Mouse (Mus musculus) embryonic facial prominence, embryonic 11.5 days (tissue): ENCODE measurements around the gene Spock2. TPM values are rescaled to one million over a fixed set of nuclear protein-coding genes. Genes with fewer than 3 reads are reported as not detected.

Experiments used
- ATAC-seq: fragments of 200-750 bp; cut with Nextera tagmentation; replicated peaks from 2 replicates; pipeline ENCODE4 v1.8.0; 2017; ENCODE audit warnings: low read depth; ENCODE audit not compliant: insufficient number of reproducible peaks, low FRiP score, low TSS enrichment
- DNase-seq: peaks from one replicate; pipeline ENCODE4 v3.0.0-alpha.2; 2015; ENCODE audit warnings: low spot score
- H3K27ac ChIP-seq: fragments of 300-500 bp; sonication (generic); replicated peaks from 2 replicates; pipeline ENCODE4 v1.5.1; 2014; ENCODE audit warnings: mild to moderate bottlenecking, low read depth, low read length, control low read depth
- H3K27me3 ChIP-seq: fragments of 300-500 bp; sonication (generic); 2 replicates; pipeline ENCODE4 v1.6.1; 2014; ENCODE audit warnings: mild to moderate bottlenecking, low read length, moderate library complexity, mixed read lengths; ENCODE audit not compliant: control insufficient read depth, insufficient read depth
- H3K36me3 ChIP-seq: fragments of 300-500 bp; sonication (generic); replicated peaks from 2 replicates; pipeline ENCODE4 v1.6.1; 2014; ENCODE audit warnings: low read depth, mild to moderate bottlenecking, low read length, moderate library complexity, mixed read lengths; ENCODE audit not compliant: control insufficient read depth, insufficient read depth
- H3K4me1 ChIP-seq: fragments of 300-500 bp; sonication (generic); 2 replicates; pipeline ENCODE4 v1.6.1; 2014; ENCODE audit warnings: low read length, mixed read lengths; ENCODE audit not compliant: control insufficient read depth, insufficient read depth
- H3K4me2 ChIP-seq: fragments of 300-500 bp; sonication (generic); 2 replicates; pipeline ENCODE4 v1.6.1; 2014; ENCODE audit warnings: low read depth, mild to moderate bottlenecking, control low read depth, low read length, moderate library complexity
- H3K4me3 ChIP-seq: fragments of 300-500 bp; sonication (generic); 2 replicates; pipeline ENCODE4 v1.5.1; 2014; ENCODE audit warnings: low read depth, low read length, control low read depth
- H3K9ac ChIP-seq: fragments of 300-500 bp; sonication (generic); replicated peaks from 2 replicates; pipeline ENCODE4 v1.6.1; 2014; ENCODE audit warnings: mild to moderate bottlenecking, control low read depth, low read length
- H3K9me3 ChIP-seq: fragments of 300-500 bp; sonication (generic); replicated peaks from 2 replicates; pipeline ENCODE4 v1.6.1; 2016; ENCODE audit warnings: mild to moderate bottlenecking, low read length, inconsistent platforms, mixed read lengths; ENCODE audit not compliant: control insufficient read depth
- WGBS: fragments of 180-500 bp; shearing (Covaris S2); extraction: QIAGEN DNeasy Blood & Tissue Kit; methylation state at CpG from one replicate; pipeline ENCODE4 v1.1.7; 2014; 5-methylcytosine and 5-hydroxymethylcytosine counted together
- polyA plus RNA-seq: library from polyadenylated mRNA; unstranded; fragments of >200 nt; fragmentation: Nextera tagmentation; extraction: Ambion mirVana; gene quantifications from 2 replicates; pipeline ENCODE4 v1.2.1, GENCODE M21; 2014

Gene Spock2
- polyA plus RNA-seq, 1 experiment from 2014 or later: 4.8 TPM

DNA sequence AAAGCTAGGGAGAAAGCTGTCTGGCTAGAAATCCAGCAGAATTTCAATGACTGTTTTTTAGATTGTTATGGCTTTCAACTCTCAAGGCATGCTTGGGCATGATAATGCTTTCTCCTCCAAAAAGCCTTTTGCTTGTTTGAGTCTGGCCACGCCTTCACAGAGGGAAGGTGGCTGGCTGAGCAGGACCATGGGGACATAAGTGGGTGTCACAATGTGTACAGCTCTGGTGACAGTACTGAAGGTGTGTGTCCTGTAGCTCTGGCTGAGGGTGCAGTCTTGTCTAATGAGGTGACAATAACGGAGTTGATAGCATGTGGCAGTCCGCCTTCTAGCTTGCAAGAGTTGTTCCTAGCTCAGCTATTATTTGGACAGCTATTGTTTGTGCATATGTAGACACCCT lies 25.8 kb upstream of the Spock2 start:
- ATAC-seq (no peak), DNase-seq (no peak)
- peaks cover 3% of the 10 kb centered on the region for H3K4me1 ChIP-seq
- no peak overlapping the region for H3K4me3 ChIP-seq
- no peaks in the 10 kb centered on the region for H3K36me3 ChIP-seq
- H3K4me2 ChIP-seq: no peak overlapping the region
- 80% methylated on average over 3 of the region's 3 CpGs for WGBS
- no peaks in the 10 kb centered on the region for H3K9me3 ChIP-seq
- H3K27me3 ChIP-seq: no peaks in the 10 kb centered on the region
- H3K9ac ChIP-seq: no peak overlapping the region
- H3K27ac ChIP-seq: no peak overlapping the region

DNA sequence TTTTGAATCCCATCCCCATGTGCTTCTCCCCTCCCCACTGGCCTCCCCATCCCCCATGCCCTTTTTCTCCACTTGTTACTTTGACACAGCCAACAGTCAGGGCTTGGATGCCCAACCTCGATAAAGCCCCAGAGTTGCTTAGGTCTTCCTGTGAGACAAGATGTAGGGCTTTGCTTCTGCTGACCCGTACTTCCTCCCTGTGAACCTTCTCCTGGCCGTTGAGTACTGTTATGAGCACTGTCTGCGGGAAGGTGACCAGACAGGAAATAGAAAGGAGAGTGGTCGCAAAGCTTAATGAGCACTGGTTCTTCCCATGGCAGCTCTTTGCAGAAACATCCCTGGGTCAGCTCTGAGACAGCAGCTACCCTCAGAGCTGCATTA lies 25.4 kb upstream of the Spock2 start:
- DNase-seq: no peak
- no peak overlapping the region for H3K27ac ChIP-seq
- 44% methylated on average over 5 of the region's 5 CpGs for WGBS
- H3K9me3 ChIP-seq: no peaks in the 10 kb centered on the region
- H3K4me1 ChIP-seq: peaks cover 3% of the 10 kb centered on the region
- H3K27me3 ChIP-seq: no peaks in the 10 kb centered on the region
- H3K4me2 ChIP-seq: no peak overlapping the region
- no peak overlapping the region for H3K4me3 ChIP-seq
- H3K36me3 ChIP-seq: no peaks in the 10 kb centered on the region
- no peak overlapping the region for H3K9ac ChIP-seq
- no peak for ATAC-seq

DNA sequence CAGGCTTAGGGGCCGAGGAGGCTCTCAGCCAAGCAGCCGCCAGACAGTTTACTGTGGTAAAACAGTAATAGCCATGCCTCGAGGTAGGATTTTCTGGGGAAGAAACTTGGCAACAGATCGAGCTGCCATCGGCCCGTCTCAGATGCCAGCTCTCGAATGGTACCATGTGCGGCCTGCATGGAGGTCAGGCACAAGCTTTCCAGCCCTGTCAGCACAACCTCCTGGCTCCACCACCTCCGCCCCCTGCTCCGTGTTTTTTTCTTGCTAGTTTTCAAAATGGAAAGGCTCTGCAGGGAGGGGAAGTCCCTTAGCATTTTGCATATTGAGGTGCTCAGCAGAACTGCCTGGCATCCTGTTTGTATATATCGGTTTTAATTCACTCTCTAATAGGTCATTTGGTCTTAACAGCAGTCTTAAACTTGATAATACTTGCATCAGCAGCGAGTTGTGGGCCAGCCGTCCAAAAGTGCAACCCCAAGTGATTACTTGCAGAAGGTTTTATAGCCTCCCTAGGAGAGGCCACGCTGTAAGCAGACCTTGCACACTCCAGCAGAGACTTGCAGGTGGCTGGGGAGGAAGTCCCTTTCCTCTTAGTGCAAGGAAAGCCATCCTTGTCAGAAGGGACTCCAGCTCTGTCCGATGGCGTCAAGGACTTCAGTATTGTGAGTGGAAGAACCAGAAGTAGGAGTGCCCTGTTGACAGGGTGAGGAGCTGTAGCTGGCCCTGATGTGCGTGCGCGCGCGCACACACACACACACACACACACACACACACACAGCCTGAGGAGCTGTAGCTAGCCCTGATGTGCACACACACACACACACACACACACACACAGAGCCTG lies 24.8 kb upstream of the Spock2 start:
- Histone ChIP-seq H3K36me3 (no peaks in the 10 kb centered on the region), H3K4me2 (no peak overlapping the region), H3K27ac (no peak overlapping the region), H3K4me3 (no peak overlapping the region), H3K27me3 (no peaks in the 10 kb centered on the region), H3K9me3 (no peaks in the 10 kb centered on the region), H3K4me1 (peaks cover 3% of the 10 kb centered on the region), H3K9ac (no peak overlapping the region)
- 65% methylated on average over 17 of the region's 21 CpGs for WGBS
- DNase-seq: no peak
- no peak for ATAC-seq

DNA sequence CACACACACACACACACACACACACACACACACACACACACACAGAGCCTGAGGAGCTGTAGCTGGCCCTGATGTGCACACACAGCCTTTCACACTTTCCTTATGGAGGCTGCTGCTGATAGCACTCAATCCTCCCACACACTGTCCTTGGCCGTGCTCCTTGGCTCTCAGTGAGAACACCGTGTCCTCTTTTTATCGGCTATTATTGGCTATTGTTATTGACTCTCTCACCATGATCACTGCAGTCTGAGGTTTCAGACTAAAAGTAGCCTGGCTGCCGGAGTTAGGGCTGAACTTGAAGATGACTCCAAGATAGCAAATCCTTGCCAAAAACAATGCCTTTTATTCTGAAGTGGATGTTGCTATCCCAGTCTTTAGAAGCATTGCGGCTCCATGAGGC lies 24.1 kb upstream of the Spock2 start:
- WGBS: 72% methylated on average over 5 of the region's 5 CpGs
- Histone ChIP-seq H3K9me3 (no peaks in the 10 kb centered on the region), H3K9ac (no peak overlapping the region), H3K27me3 (no peaks in the 10 kb centered on the region), H3K4me3 (no peak overlapping the region), H3K4me2 (no peak overlapping the region), H3K36me3 (no peaks in the 10 kb centered on the region), H3K4me1 (peaks cover 3% of the 10 kb centered on the region), H3K27ac (no peak overlapping the region)
- DNase-seq (no peak), ATAC-seq (no peak)

DNA sequence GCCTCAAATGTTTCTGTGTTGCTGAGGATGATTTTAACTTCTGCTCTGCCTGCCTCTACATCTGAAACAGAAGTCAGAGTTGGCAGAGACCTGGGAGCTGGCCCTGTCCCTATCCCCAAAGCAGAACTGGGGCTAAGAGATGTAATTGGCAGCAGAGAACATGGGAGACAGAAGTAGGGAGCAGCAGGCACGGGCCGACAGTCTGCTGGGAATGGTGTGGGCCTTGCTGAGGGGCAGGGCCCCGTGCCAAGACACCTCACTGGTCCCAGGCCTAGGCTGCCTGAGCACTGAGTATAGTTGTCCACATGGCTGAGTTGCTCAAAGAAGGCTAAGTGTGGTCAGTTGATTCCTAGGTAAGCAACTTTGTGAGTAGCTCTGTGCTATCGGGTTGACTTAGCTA lies 22.0 kb upstream of the Spock2 start:
- Histone ChIP-seq H3K36me3 (no peaks in the 10 kb centered on the region), H3K4me2 (no peak overlapping the region), H3K4me3 (no peak overlapping the region), H3K27ac (no peak overlapping the region), H3K9me3 (no peaks in the 10 kb centered on the region), H3K9ac (no peak overlapping the region), H3K27me3 (no peaks in the 10 kb centered on the region), H3K4me1 (peaks cover 3% of the 10 kb centered on the region)
- WGBS: 92% methylated on average over 4 of the region's 4 CpGs
- ATAC-seq (no peak), DNase-seq (no peak)

DNA sequence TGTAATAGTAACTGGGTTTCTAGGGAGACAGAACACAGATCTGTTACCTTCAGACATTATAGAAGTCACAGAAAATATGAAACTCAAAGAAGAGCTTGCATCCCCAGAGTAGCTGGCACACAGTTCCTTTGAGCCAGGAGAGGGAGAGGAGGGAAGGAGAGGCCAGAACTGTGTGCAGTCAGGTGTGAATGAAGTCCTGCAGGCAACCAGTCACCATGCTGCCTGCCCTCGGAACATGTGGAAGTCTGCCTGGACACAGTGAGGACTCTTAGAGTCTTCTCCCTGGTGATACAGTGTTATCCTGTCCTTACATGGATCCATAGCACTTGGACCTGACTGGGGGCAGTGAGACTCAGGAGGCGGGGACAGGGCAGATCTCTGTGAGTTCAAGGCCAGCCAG lies 13.7 kb upstream of the Spock2 start:
- Histone ChIP-seq H3K9ac (no peak overlapping the region), H3K9me3 (no peaks in the 10 kb centered on the region), H3K27me3 (no peaks in the 10 kb centered on the region), H3K4me1 (no peaks in the 10 kb centered on the region), H3K36me3 (no peaks in the 10 kb centered on the region), H3K4me3 (no peak overlapping the region), H3K4me2 (no peak overlapping the region), H3K27ac (no peak overlapping the region)
- ATAC-seq (no peak), DNase-seq (no peak)
- WGBS: 81% methylated on average over 2 of the region's 2 CpGs

DNA sequence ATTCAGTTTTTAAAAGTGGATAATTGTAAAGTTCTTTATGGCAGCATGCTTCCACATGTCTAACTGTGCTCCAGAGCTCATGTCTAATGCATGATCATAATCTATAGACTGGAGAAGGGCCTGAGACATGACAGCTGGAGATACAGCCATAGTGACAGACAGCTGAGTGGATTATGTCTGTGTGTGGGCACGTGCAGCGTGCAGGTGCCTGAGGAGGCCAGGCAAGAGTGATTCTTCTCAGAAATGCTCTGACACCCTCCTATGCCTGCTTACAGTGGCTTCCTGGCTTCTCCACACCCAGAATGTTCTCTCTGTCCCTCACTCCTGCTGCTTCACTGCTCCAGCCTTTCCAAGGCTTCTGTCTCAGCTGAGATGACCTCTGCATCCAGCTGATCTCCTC lies 12.3 kb upstream of the Spock2 start:
- 77% methylated on average over 2 of the region's 2 CpGs for WGBS
- H3K27me3 ChIP-seq: no peaks in the 10 kb centered on the region
- no peak for ATAC-seq

DNA sequence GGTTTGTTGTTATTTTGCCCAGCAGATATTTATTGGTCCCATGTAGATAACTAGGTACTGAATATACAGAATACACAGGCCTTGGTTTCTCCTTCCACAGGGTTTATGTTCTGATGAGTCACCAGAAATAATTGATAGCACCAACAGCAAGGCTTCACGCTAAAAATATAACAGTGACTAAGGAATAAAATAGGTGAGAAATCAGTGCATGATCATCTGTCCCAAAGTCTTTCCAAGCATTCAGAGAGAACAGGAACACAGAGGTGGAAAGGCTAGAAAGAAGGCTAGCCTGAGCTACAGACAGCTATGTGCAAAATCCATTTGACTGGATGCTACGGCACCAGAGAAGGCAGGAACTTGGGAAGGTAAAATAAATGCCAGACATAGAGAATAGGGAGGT lies 10.5 kb upstream of the Spock2 start:
- Histone ChIP-seq H3K9me3 (no peaks in the 10 kb centered on the region), H3K36me3 (no peaks in the 10 kb centered on the region), H3K9ac (no peak overlapping the region), H3K4me3 (no peak overlapping the region), H3K4me1 (no peaks in the 10 kb centered on the region), H3K27me3 (no peaks in the 10 kb centered on the region), H3K27ac (no peak overlapping the region), H3K4me2 (no peak overlapping the region)
- 93% methylated on average over 2 of the region's 2 CpGs for WGBS
- ATAC-seq: no peak
- DNase-seq: no peak

More for the DNA sequence above, 12.3 kb upstream of the Spock2 start:
- no peaks in the 10 kb centered on the region for H3K36me3 ChIP-seq
- H3K27ac ChIP-seq: no peak overlapping the region
- H3K4me2 ChIP-seq: no peak overlapping the region
- H3K9me3 ChIP-seq: no peaks in the 10 kb centered on the region
- DNase-seq: no peak
- no peaks in the 10 kb centered on the region for H3K4me1 ChIP-seq
- no peak overlapping the region for H3K4me3 ChIP-seq
- H3K9ac ChIP-seq: no peak overlapping the region
